Mouse (Mus musculus) thymus, adult 2 months (tissue): ENCODE data around the gene Coro1b. TPM values are rescaled to one million over a fixed set of nuclear protein-coding genes. Genes with fewer than 3 reads are reported as not detected.
A peak's percentile ranks its signal among the peaks of the same experiment; 100 is the strongest.
"Not testable (repeated sequence)": the region's sequence is repeated elsewhere in the genome, so short reads cannot be mapped to it uniquely, and the experiment has no call there.

ENCODE experiments used
- DNase-seq: peaks from one replicate; pipeline ENCODE4 v3.0.0; 2021
- H3K27ac ChIP-seq: fragments of 200-500 bp; 2 replicates; pipeline ENCODE4 v1.5.1; 2012; ENCODE audit warnings: low read length, control low read depth; ENCODE audit not compliant: control insufficient read depth, insufficient read depth
- H3K27me3 ChIP-seq: fragments of 200-500 bp; 2 replicates; pipeline ENCODE4 v1.6.1; 2012; ENCODE audit warnings: mild to moderate bottlenecking, low read length, moderate library complexity, mixed read lengths; ENCODE audit not compliant: control insufficient read depth, insufficient read depth
- H3K36me3 ChIP-seq: fragments of 200-500 bp; 2 replicates; pipeline ENCODE4 v1.6.1; 2012; ENCODE audit warnings: mild to moderate bottlenecking, low read length, moderate library complexity; ENCODE audit not compliant: control insufficient read depth, insufficient read depth
- H3K4me1 ChIP-seq: fragments of 200-500 bp; replicated peaks from 2 replicates; pipeline ENCODE4 v1.6.1; 2012; ENCODE audit warnings: low read length; ENCODE audit not compliant: control insufficient read depth, insufficient read depth
- H3K4me3 ChIP-seq: fragments of 200-500 bp; 2 replicates; pipeline ENCODE4 v1.5.1; 2012; ENCODE audit warnings: mild to moderate bottlenecking, low read length, control low read depth, moderate library complexity; ENCODE audit not compliant: control insufficient read depth, insufficient read depth
- CTCF ChIP-seq: fragments of 200-500 bp; IDR thresholded peaks from 2 replicates; pipeline ENCODE4 v1.5.1; 2012; ENCODE audit warnings: mild to moderate bottlenecking, control low read depth, low read length, moderate library complexity, borderline replicate concordance; ENCODE audit not compliant: control insufficient read depth, poor library complexity, insufficient read depth; ENCODE audit errors: extremely low read depth
- POLR2A ChIP-seq: fragments of 200-500 bp; IDR thresholded peaks from 2 replicates; pipeline ENCODE4 v1.6.1; 2012; ENCODE audit warnings: mild to moderate bottlenecking, low read length, control low read depth, moderate library complexity; ENCODE audit not compliant: control insufficient read depth, poor library complexity, insufficient read depth; ENCODE audit errors: extremely low read depth
- WGBS: fragments of 180-500 bp; shearing (Covaris S2); methylation state at CpG from one replicate; pipeline ENCODE4 v1.1.7; 2018; 5-methylcytosine and 5-hydroxymethylcytosine counted together
- polyA plus RNA-seq: library from polyadenylated mRNA; depleted of rRNA; stranded (reverse); fragments of >200 nt; gene quantifications from 2 replicates; pipeline ENCODE4 v1.2.3, GENCODE M21; 2012

The Coro1b gene
- polyA plus RNA-seq, 1 experiment, result 508 TPM

DNA sequence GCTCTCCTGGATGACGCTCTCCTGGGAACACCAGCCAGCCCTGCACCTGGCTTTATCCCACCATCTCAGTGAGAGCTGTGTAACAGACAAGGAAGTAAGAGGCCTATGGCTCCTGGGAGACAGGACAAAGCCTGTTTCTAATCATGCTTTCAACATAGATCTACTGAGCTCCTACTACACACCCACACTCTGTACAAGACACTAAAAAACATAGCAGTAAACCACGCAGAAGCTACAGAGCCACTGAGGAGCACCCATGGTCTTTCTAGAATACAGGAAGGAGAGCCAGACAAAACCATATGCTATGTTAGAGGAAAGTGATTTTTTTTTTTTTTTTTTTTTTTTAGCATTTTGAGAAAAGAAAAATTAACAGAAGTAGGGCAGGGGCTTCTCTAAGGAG, 30.1 kb upstream of the Coro1b start:
- no peak for DNase-seq
- 66% methylated on average over 2 of the region's 2 CpGs for WGBS

DNA sequence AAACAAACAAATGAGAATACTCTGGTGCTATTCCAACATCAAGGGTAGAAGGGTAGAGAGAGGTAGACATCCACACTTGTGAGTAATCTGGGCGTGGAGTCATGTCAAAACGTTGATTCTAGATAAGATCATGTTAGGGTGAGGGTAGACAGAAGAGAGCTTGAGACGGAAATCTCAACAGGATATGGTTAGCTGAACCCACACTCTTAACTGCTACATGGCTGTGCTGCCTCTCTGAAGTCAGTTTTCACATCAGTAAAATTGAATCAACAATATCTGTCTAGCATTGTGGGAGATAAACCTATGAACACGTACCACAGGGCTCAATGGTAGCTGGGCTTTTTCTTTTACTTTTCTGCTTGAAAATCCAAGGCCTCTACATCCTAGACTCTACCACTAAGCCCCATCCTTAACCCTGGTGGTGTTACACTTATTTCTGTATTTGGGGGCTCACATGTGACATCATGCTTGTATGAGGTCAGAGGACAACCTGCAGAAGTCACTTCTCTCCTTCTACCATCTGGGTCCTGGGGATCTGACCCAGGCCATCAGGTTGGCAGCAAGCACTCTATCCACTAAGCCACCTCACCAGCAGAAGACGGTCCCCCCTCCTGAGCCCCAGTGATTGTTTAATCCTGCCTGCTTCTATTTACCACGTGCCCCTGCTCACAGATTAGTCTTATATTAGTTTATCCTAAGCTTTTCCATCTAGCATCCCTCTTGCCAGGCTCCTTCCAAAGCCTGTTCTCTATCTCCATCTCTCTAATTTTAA, 28.5 kb upstream of the Coro1b start:
- Histone ChIP-seq H3K27ac (peak overlapping the region; percentile 86), H3K4me1 (peaks cover 33% of the 10 kb centered on the region), H3K36me3 (peaks cover 15% of the 10 kb centered on the region), H3K4me3 (no peak overlapping the region; the same call in 1 of the 2 replicates), H3K27me3 (no peaks in the 10 kb centered on the region)
- TF ChIP-seq CTCF (no peak), POLR2A (no peak)
- DNase-seq, result peak; percentile 47
- 15% methylated on average over 6 of the region's 6 CpGs for WGBS

More for the DNA sequence above, 30.1 kb upstream of the Coro1b start:
- Histone ChIP-seq H3K4me3 (no peak overlapping the region), H3K4me1 (peaks cover 48% of the 10 kb centered on the region), H3K36me3 (peaks cover 19% of the 10 kb centered on the region), H3K27me3 (no peaks in the 10 kb centered on the region), H3K27ac (peak overlapping the region; percentile 70)
- TF ChIP-seq CTCF (no peak), POLR2A (no peak)

DNA sequence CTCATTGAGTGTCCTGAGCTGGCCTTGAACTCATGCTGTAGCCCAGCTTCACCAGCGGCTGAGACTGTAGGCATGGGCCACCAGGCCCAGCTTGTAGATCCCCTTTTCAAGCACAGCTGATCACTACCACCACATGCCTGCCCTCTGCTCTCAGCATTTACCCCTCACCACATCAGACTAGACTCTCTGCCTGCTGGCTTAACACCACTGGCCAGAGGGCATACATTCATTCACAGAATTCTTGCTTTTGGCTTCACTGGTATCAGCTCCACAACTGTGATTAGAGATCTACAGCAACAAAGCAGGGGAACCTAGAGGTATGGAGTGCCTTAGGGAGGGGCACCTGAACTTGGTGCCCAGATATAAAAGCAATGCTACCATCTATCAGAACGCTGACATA, 27.9 kb upstream of the Coro1b start:
- H3K27me3 ChIP-seq, result no peaks in the 10 kb centered on the region
- H3K4me3 ChIP-seq, result no peak overlapping the region; the same call in 1 of the 2 replicates
- peak overlapping the region; percentile 86 for H3K27ac ChIP-seq
- DNase-seq, result no peak
- TF ChIP-seq POLR2A, result no peak
- no peak for TF ChIP-seq CTCF
- H3K4me1 ChIP-seq, result peaks cover 36% of the 10 kb centered on the region
- H3K36me3 ChIP-seq, result peaks cover 9% of the 10 kb centered on the region; the same call in 1 of the 2 replicates
- 62% methylated on average over 2 of the region's 2 CpGs for WGBS

- H3K4me3 ChIP-seq, result peak overlapping the region; percentile 70
- TF ChIP-seq POLR2A (no peak; the same call in 1 of the 2 replicates), CTCF (peak; percentile 63; the same call in 1 of the 2 replicates)
- DNase-seq, result peak; percentile 100
- WGBS, result 2% methylated on average over 38 of the region's 38 CpGs
- no peaks in the 10 kb centered on the region for H3K27me3 ChIP-seq
- peaks cover 37% of the 10 kb centered on the region for H3K4me1 ChIP-seq
- H3K36me3 ChIP-seq, result peaks cover 6% of the 10 kb centered on the region; the same call in 1 of the 2 replicates
- peak overlapping the region; percentile 70 for H3K27ac ChIP-seq
Measured at GRCm38 (mm10) chr19:4121097-4121805, 27.2 kb upstream of the Coro1b start.

- DNase-seq, H3K36me3 ChIP-seq, H3K27me3 ChIP-seq, H3K4me3 ChIP-seq, H3K27ac ChIP-seq: not testable (repeated sequence)
- peaks cover 39% of the 10 kb centered on the region for H3K4me1 ChIP-seq
- WGBS, result 34% methylated on average over 6 of the region's 6 CpGs
Measured at GRCm38 (mm10) chr19:4121896-4122295, 26.5 kb upstream of the Coro1b start.

- no peak overlapping the region for H3K27ac ChIP-seq
Measured at GRCm38 (mm10) chr19:4122411-4123370, 25.7 kb upstream of the Coro1b start.

More at GRCm38 (mm10) chr19:4122411-4123370, 25.7 kb upstream of the Coro1b start:
- H3K4me1 ChIP-seq, result peaks cover 43% of the 10 kb centered on the region
- no peaks in the 10 kb centered on the region for H3K27me3 ChIP-seq
- WGBS, result 71% methylated on average over 7 of the region's 7 CpGs
- DNase-seq, result no peak
- no peak overlapping the region for H3K4me3 ChIP-seq
- no peaks in the 10 kb centered on the region; the same call in 1 of the 2 replicates for H3K36me3 ChIP-seq
- TF ChIP-seq CTCF (no peak), POLR2A (no peak)
